8 mouse cellular contexts compared by ENCODE assay signal in the genomic region with DNA sequence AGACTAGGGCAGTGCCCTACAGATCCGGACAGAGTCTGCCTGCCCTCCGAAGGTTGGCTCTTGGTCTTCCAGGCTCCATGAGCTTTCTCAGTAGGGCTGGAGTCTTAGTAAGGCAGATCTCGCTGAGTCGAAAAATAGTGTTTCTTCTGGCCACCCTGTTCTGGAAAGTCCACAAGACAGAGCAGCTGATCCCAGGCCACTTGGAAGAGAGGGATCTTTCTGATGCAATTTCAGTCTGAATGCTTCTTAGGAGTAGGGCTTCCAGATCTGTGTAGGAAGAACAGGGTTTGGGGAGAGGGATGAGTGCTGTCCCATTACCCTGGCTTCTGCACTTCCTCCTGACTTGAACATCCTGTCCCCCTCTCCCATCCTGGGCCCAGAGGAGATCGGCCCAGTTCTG. TPM values are rescaled to one million over a fixed set of nuclear protein-coding genes. Genes with fewer than 3 reads are reported as not detected.
A peak's percentile ranks its signal among the peaks of the same experiment; 100 is the strongest.
DNase-seq lines count a peak whose midpoint lies in the region; ATAC-seq and TF ChIP-seq lines count a peak whose summit lies in the region.

A gene (minus strand): TSS at position 67 of the 400 bp plus-strand sequence.

- no peaks in the 10 kb centered on the region for H3K36me3 ChIP-seq in intestine, embryonic 16.5 days (ENCODE audit: control insufficient read depth, insufficient read depth, low read length)
- H3K36me3 ChIP-seq in neural tube, embryonic 13.5 days = peaks cover 12% of the 10 kb centered on the region

- TF ChIP-seq CTCF in left cerebral cortex, adult 2 months (IDR thresholded peaks at IDR 0.05) = no peak
- TF ChIP-seq CTCF in embryonic fibroblast, embryonic 13.5 days (IDR thresholded peaks at IDR 0.05; ENCODE audit: borderline replicate concordance, insufficient read depth, low read length) = no peak

- 81% methylated on average over 5 of the region's 5 CpGs for WGBS in intestine, embryonic 16.5 days
- WGBS in neural tube, embryonic 13.5 days = 83% methylated on average over 5 of the region's 5 CpGs

- peak within 1 kb of the TSS; percentile 73 for H3K9ac ChIP-seq in intestine, embryonic 16.5 days (ENCODE audit: low read depth, low read length)
- H3K9ac ChIP-seq in neural tube, embryonic 13.5 days = peak within 1 kb of the TSS; percentile 82

- peak within 1 kb of the TSS; percentile 62 for H3K4me3 ChIP-seq in left cerebral cortex, adult 2 months
- H3K4me3 ChIP-seq in embryonic fibroblast, embryonic 13.5 days (ENCODE audit: insufficient read depth, low read length) = peak within 1 kb of the TSS; percentile 69
- peak within 1 kb of the TSS; percentile 52 for H3K4me3 ChIP-seq in intestine, embryonic 16.5 days (ENCODE audit: low read length)
- peak within 1 kb of the TSS; percentile 59 for H3K4me3 ChIP-seq in neural tube, embryonic 13.5 days

- H3K4me1 ChIP-seq in embryonic fibroblast, embryonic 13.5 days (ENCODE audit: control insufficient read depth, insufficient read depth, low read length) = peaks cover 9% of the 10 kb centered on the region; the same call in 1 of the 2 replicates
- H3K4me1 ChIP-seq in intestine, embryonic 16.5 days (ENCODE audit: control insufficient read depth, insufficient read depth, low read length) = peaks cover 18% of the 10 kb centered on the region
- peaks cover 44% of the 10 kb centered on the region for H3K4me1 ChIP-seq in neural tube, embryonic 13.5 days (replicated peaks)

- intact Hi-C loops in left cerebral cortex, adult 2 months (cut with DNase I) = no loop called here

- H3K27me3 ChIP-seq in intestine, embryonic 16.5 days (replicated peaks; ENCODE audit: control insufficient read depth, insufficient read depth, low read length) = 0 out of 2 replicates have a peak, but pooled peaks cover under 1% of the 10 kb centered on the region
- peaks cover 27% of the 10 kb centered on the region for H3K27me3 ChIP-seq in neural tube, embryonic 13.5 days

- no peaks in the 10 kb centered on the region for H3K9me3 ChIP-seq in intestine, embryonic 16.5 days (ENCODE audit: control insufficient read depth, low read length)
- no peaks in the 10 kb centered on the region for H3K9me3 ChIP-seq in neural tube, embryonic 13.5 days

- ATAC-seq in intestine, embryonic 16.5 days = no peak
- ATAC-seq in neural tube, embryonic 13.5 days (ENCODE audit: low read depth) = no peak
- ATAC-seq in erythroid progenitor cell, adult 5-6 weeks (replicated peaks; ENCODE audit: low FRiP score, poor library complexity, severe bottlenecking) = no peak

- DNase-seq in left cerebral cortex, adult 2 months (ENCODE audit: extremely low spot score in 1 of 2, low spot score in 2 of 2) = no peak
- no peak for DNase-seq in left cerebral cortex, adult 18-20 months (ENCODE audit: low spot score in 2 of 2)
- DNase-seq in embryo, embryonic 10 days (ENCODE audit: low spot score) = no peak
- no peak for DNase-seq in adrenal gland, postnatal 4 days (ENCODE audit: low spot score in 2 of 2)

- peak within 1 kb of the TSS; percentile 91 for H3K4me2 ChIP-seq in intestine, embryonic 16.5 days (ENCODE audit: low read depth, low read length)
- peak within 1 kb of the TSS; percentile 81 for H3K4me2 ChIP-seq in neural tube, embryonic 13.5 days

- peak within 1 kb of the TSS; percentile 98 for H3K27ac ChIP-seq in left cerebral cortex, adult 2 months
- H3K27ac ChIP-seq in embryonic fibroblast, embryonic 13.5 days (ENCODE audit: insufficient read depth, low read length) = no peak within 1 kb of the TSS
- no peak within 1 kb of the TSS for H3K27ac ChIP-seq in intestine, embryonic 16.5 days (ENCODE audit: low read length)
- H3K27ac ChIP-seq in neural tube, embryonic 13.5 days (replicated peaks) = peak within 1 kb of the TSS; percentile 93

- TF ChIP-seq POLR2A in embryonic fibroblast, embryonic 13.5 days (IDR thresholded peaks at IDR 0.05; ENCODE audit: low read depth, low read length) = no peak

RNA-seq across cellular contexts. Expression of the gene that starts here (rescaled TPM):
- total RNA-seq in left cerebral cortex, adult 2 months (2021) = 1 to 10 TPM; 5.2 to 6.1 TPM
- 1 to 10 TPM; 4.3 to 5.6 TPM for total RNA-seq in left cerebral cortex, adult 18-20 months (2021)
- 0.42 and 0.74 TPM in 2 replicates for polyA plus RNA-seq in embryonic fibroblast, embryonic 13.5 days (2011; ENCODE audit: insufficient read length, low read depth, missing spikeins)
- 0.43 and 0.49 TPM in 2 replicates for polyA plus RNA-seq in intestine, embryonic 16.5 days (2015; fragmentation: Nextera tagmentation; extraction: Ambion mirVana)
- 1.0 and 1.4 TPM in 2 replicates for polyA plus RNA-seq in neural tube, embryonic 13.5 days (2015; fragmentation: Nextera tagmentation; extraction: Ambion mirVana)
- not detected in 2 replicates for total RNA-seq in erythroid progenitor cell, adult 5-6 weeks (2015; ENCODE audit: low replicate concordance)
- total RNA-seq in erythroid progenitor cell, adult 5-6 weeks (2017; ENCODE audit: low replicate concordance) = not detected in 2 replicates
- total RNA-seq in adrenal gland, postnatal 4 days (2021) = under 1 TPM; 0.25 to 0.34 TPM

Comparison
In these comparisons a context has a peak if more than half of its experiments do, and no peak if none do; other contexts are left out.
1. H3K27ac ChIP-seq: peak in left cerebral cortex, adult 2 months (single experiment) and neural tube, embryonic 13.5 days (single experiment); none in embryonic fibroblast, embryonic 13.5 days (single experiment) and intestine, embryonic 16.5 days (single experiment).
2. Peak in every context shown above with its lines, with median percentiles within 50 percentile points of each other: H3K4me3 ChIP-seq.